Mouse (Mus musculus) kidney, adult 2 months (tissue): ENCODE data around the gene Spen. TPM values are rescaled to one million over a fixed set of nuclear protein-coding genes. Genes with fewer than 3 reads are reported as not detected.
"Not testable (repeated sequence)": the region's sequence is repeated elsewhere in the genome, so short reads cannot be mapped to it uniquely, and the experiment has no call there.

Source experiments
- DNase-seq: peaks from one replicate; pipeline ENCODE4 v3.0.0; 2021
- H3K27ac ChIP-seq: fragments of 200-500 bp; 2 replicates; pipeline ENCODE4 v1.5.1; 2012; ENCODE audit warnings: low read depth, low read length, control low read depth, inconsistent platforms; ENCODE audit not compliant: insufficient read depth
- H3K27me3 ChIP-seq: fragments of 200-500 bp; replicated peaks from 2 replicates; pipeline ENCODE4 v1.6.1; 2012; ENCODE audit warnings: mild to moderate bottlenecking, moderate library complexity, low read length, inconsistent platforms; ENCODE audit not compliant: control insufficient read depth, insufficient read depth
- H3K36me3 ChIP-seq: fragments of 200-500 bp; 2 replicates; pipeline ENCODE4 v1.6.1; 2012; ENCODE audit warnings: mild to moderate bottlenecking, moderate library complexity, low read length, inconsistent platforms; ENCODE audit not compliant: control insufficient read depth, insufficient read depth
- H3K4me1 ChIP-seq: fragments of 200-500 bp; 2 replicates; pipeline ENCODE4 v1.6.1; 2011; ENCODE audit warnings: low read length; ENCODE audit not compliant: control insufficient read depth, insufficient read depth
- H3K4me3 ChIP-seq: fragments of 200-500 bp; 2 replicates; pipeline ENCODE4 v1.5.1; 2011; ENCODE audit warnings: mild to moderate bottlenecking, low read depth, low read length, control low read depth; ENCODE audit not compliant: insufficient read depth
- CTCF ChIP-seq: fragments of 200-500 bp; conservative IDR thresholded peaks from 2 replicates; pipeline ENCODE4 v1.5.1; 2011; ENCODE audit warnings: low read depth, mild to moderate bottlenecking, control low read depth, low read length, moderate library complexity, mixed read lengths; ENCODE audit not compliant: insufficient read depth, insufficient read length
- POLR2A ChIP-seq: fragments of 200-500 bp; IDR thresholded peaks from one replicate; pipeline ENCODE4 v1.6.1; 2011; ENCODE audit warnings: low read depth, low read length, control low read depth
- WGBS: fragments of 180-500 bp; shearing (Covaris S2); methylation state at CpG from one replicate; pipeline ENCODE4 v1.1.7; 2018; 5-methylcytosine and 5-hydroxymethylcytosine counted together
- polyA plus RNA-seq: library from polyadenylated mRNA; depleted of rRNA; stranded (reverse); fragments of >200 nt; gene quantifications from 2 replicates; pipeline ENCODE4 v1.2.3, GENCODE M21; 2012

Spen gene
- polyA plus RNA-seq, 1 experiment = 19.6 TPM

DNA sequence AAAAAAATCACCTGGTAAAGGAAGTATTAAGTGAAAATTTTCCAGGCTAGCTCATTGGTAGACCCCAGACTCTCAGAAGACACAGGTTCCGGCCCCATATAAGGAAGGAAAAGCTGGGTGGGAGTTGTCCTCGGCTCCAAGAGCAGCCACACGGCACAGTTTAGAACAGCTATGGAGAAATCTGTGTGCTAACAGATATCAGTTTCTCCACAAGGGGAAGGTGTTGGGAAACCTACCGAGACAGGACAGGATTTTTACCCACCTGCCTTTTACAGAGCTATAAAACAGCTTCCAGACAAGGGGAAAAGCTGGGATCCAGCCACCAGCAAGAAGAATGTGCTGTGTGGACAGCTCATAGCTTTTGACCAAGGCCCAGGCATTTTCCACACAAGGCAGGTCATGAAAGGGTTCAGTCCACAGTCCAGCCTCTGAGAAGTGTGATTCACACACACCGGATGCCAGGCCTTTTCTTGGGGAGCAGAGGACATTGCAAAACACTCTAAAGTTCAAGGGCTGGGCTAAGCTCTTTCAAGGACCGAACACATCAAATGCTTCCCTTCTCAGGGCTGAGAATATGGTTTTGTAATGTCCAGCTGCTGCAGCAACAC is 35.1 kb upstream of the Spen start:
- DNase-seq = peak; percentile 95
- TF ChIP-seq CTCF = no peak
- TF ChIP-seq POLR2A = no peak
- H3K27ac ChIP-seq = peak overlapping the region; percentile 74
- 26% methylated on average over 6 of the region's 6 CpGs for WGBS
- H3K4me3 ChIP-seq = no peak overlapping the region
- H3K4me1 ChIP-seq = peaks cover 43% of the 10 kb centered on the region
- H3K27me3 ChIP-seq = no peaks in the 10 kb centered on the region
- H3K36me3 ChIP-seq = no peaks in the 10 kb centered on the region

DNA sequence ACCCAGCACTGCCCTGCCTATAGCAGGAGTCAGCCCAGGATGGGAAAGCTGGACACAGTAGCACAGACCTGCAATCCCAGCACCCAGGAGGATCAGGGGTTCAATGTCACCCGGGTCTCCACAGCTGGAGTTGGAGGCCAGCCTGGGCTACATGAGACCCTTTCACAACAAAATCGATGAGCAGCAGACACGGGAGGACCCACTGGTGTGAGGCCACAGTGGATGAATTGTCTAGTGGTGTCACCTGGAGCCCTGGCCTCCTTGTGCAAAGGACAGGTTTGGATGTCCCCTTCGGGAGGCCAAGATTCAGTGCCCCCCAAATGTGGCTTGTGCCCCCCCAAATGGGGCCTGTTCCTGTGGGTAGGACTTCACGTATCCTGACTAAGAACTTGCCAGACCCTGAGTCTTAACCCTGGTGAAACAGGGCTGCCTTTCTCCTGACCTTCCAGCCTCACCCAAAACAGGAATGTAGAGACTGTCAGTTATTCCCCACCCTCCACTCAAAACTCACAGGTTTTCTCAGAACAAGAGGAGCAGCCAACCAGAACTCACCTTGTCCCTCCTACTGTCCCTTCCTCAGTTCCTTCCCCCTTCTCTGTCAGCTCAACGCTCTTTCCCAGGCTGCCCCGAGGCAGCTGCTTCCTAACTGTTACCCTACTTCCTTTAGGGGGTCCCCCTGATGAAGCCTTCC is 34.4 kb upstream of the Spen start:
- no peak for TF ChIP-seq CTCF
- no peak for TF ChIP-seq POLR2A
- H3K36me3 ChIP-seq = no peaks in the 10 kb centered on the region
- H3K27me3 ChIP-seq = no peaks in the 10 kb centered on the region
- H3K27ac ChIP-seq = peak overlapping the region; percentile 72
- 57% methylated on average over 7 of the region's 7 CpGs for WGBS
- DNase-seq = peak; percentile 69
- H3K4me1 ChIP-seq = peaks cover 47% of the 10 kb centered on the region
- H3K4me3 ChIP-seq = no peak overlapping the region

DNA sequence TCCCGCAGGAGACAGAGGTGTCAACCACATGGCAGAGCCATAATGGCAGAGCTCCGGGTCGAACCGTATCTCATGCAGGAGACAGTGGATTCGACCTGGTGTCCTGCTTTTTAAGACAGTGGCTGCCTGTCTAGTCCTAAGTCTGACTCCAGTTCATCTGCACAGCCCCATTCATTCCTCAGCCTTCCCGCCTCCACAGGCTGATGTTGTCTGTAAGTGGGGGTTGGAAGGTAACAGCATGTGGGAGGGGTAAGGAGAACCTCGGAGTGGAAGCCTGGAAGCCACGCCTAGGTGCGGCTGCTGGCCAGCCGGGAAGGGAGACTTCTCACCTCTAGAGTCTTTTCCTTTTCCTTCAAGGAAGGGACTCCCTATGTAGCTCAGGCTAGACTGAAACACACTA is 33.5 kb upstream of the Spen start:
- H3K4me1 ChIP-seq = peaks cover 52% of the 10 kb centered on the region
- 54% methylated on average over 10 of the region's 10 CpGs for WGBS
- no peaks in the 10 kb centered on the region for H3K36me3 ChIP-seq
- TF ChIP-seq POLR2A (no peak), CTCF (no peak)
- no peaks in the 10 kb centered on the region for H3K27me3 ChIP-seq
- DNase-seq = peak; percentile 68
- H3K4me3 ChIP-seq = no peak overlapping the region
- H3K27ac ChIP-seq = peak overlapping the region; percentile 72

DNA sequence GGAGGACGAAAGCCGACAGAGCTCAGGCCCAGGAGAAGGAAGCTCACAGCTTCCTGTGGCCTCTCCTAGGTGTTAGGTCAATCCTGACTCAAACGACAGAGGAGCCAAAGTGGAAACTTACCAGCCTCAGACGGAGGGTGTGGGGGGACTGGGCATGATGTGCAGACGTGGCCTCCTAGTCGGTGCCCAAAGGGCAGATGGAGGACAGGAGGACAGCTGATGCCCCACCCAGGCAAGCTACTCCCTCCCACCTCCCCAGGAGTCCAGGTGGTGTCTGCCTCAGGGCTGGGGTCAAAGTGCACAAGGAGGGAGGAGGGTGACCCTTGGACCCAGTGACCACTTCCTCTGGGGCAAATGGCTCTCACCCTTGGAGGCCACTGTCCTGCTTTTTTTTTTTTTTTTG is 32.9 kb upstream of the Spen start:
- Histone ChIP-seq H3K27me3 (no peaks in the 10 kb centered on the region), H3K4me3 (peak overlapping the region; percentile 28), H3K36me3 (no peaks in the 10 kb centered on the region), H3K27ac (peak overlapping the region; percentile 85), H3K4me1 (peaks cover 52% of the 10 kb centered on the region)
- TF ChIP-seq POLR2A = peak; percentile 25
- no peak for TF ChIP-seq CTCF
- WGBS = 27% methylated on average over 6 of the region's 6 CpGs
- DNase-seq = peak; percentile 96

GRCm38 (mm10) chr4:141570821-141571220 is 32.4 kb upstream of the Spen start:
- H3K27me3 ChIP-seq = no peaks in the 10 kb centered on the region
- H3K4me1 ChIP-seq = peaks cover 52% of the 10 kb centered on the region
- DNase-seq = no peak
- peak overlapping the region; percentile 85 for H3K27ac ChIP-seq
- H3K4me3 ChIP-seq = peak overlapping the region; percentile 28
- TF ChIP-seq CTCF = no peak
- no peak for TF ChIP-seq POLR2A
- WGBS = 48% methylated on average over 1 of the region's 1 CpGs
- no peaks in the 10 kb centered on the region for H3K36me3 ChIP-seq

DNA sequence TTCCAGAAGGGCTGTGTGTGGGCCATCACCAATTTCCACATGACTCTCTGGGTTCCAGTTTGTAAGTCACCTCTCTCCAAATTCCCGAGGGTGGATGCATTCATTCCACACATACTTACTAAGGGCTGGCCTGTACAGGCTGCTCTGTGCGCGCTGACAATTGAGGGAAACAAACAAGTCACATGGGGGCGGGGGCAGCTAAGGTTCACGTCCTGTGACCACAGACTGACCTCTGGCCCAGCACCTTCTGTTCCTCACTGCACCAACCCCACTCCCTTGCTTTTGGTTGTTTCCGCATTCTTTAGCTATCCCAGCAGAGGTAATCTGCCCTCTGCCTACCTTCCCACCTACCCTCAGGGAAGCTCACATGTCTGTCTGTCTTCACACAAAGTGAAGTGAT is 31.6 kb upstream of the Spen start:
- no peaks in the 10 kb centered on the region for H3K36me3 ChIP-seq
- TF ChIP-seq CTCF (no peak), POLR2A (no peak)
- peak overlapping the region; percentile 90 for H3K27ac ChIP-seq
- H3K4me3 ChIP-seq = no peak overlapping the region
- H3K27me3 ChIP-seq = no peaks in the 10 kb centered on the region
- H3K4me1 ChIP-seq = peaks cover 49% of the 10 kb centered on the region
- peak; percentile 96 for DNase-seq
- WGBS = 16% methylated on average over 6 of the region's 6 CpGs

GRCm38 (mm10) chr4:141568966-141569365 is 30.6 kb upstream of the Spen start:
- no peak for TF ChIP-seq CTCF
- TF ChIP-seq POLR2A = no peak
- Histone ChIP-seq H3K27me3 (no peaks in the 10 kb centered on the region), H3K36me3 (no peaks in the 10 kb centered on the region), H3K27ac (no peak overlapping the region), H3K4me1 (peaks cover 40% of the 10 kb centered on the region), H3K4me3 (no peak overlapping the region)
- DNase-seq = no peak
- 72% methylated on average over 5 of the region's 5 CpGs for WGBS

GRCm38 (mm10) chr4:141567174-141567573 is 28.8 kb upstream of the Spen start:
- DNase-seq = peak; percentile 53
- Histone ChIP-seq H3K4me1 (peaks cover 28% of the 10 kb centered on the region), H3K27ac (0 out of 2 replicates have a peak overlapping the region, but pooled peaks have one; percentile 12)
- H3K27me3 ChIP-seq, H3K4me3 ChIP-seq, H3K36me3 ChIP-seq: not testable (repeated sequence)
- 80% methylated on average over 7 of the region's 7 CpGs for WGBS
